Mouse (Mus musculus): ENCODE data around the gene Fancd2os. TPM values are rescaled to one million over a fixed set of nuclear protein-coding genes. Genes with fewer than 3 reads are reported as not detected.

The Fancd2os gene
- polyA plus RNA-seq, 1 experiment from 2014 or later, result 0.87 TPM

Other genes starting within 250 kb of the Fancd2os start
- 56.7 and 62.1 TPM in 2 replicates for gene Tada3, start 222.8 kb downstream of the Fancd2os start, polyA plus RNA-seq (2015; fragmentation: Nextera tagmentation; extraction: Ambion mirVana)
- 403 and 405 TPM in 2 replicates for gene Arpc4, start 222.6 kb downstream of the Fancd2os start, polyA plus RNA-seq (2015; fragmentation: Nextera tagmentation; extraction: Ambion mirVana)
- 3.5 and 3.6 TPM in 2 replicates for gene Ttll3, start 211.5 kb downstream of the Fancd2os start, polyA plus RNA-seq (2015; fragmentation: Nextera tagmentation; extraction: Ambion mirVana)
- 24.0 and 25.3 TPM in 2 replicates for gene Rpusd3, start 181.4 kb downstream of the Fancd2os start, polyA plus RNA-seq (2015; fragmentation: Nextera tagmentation; extraction: Ambion mirVana)
- gene Cidec, start 165.0 kb downstream of the Fancd2os start, polyA plus RNA-seq (2015; fragmentation: Nextera tagmentation; extraction: Ambion mirVana), result not detected in 2 replicates
- gene Jagn1, start 158.1 kb downstream of the Fancd2os start, polyA plus RNA-seq (2015; fragmentation: Nextera tagmentation; extraction: Ambion mirVana), result 104 and 111 TPM in 2 replicates
- gene Il17re, start 142.2 kb downstream of the Fancd2os start, polyA plus RNA-seq (2015; fragmentation: Nextera tagmentation; extraction: Ambion mirVana), result 6.1 and 7.8 TPM in 2 replicates
- gene Il17rc, start 129.3 kb downstream of the Fancd2os start, polyA plus RNA-seq (2015; fragmentation: Nextera tagmentation; extraction: Ambion mirVana), result 18.5 and 19.6 TPM in 2 replicates
- 35.7 and 37.2 TPM in 2 replicates for gene Creld1, start 117.4 kb downstream of the Fancd2os start, polyA plus RNA-seq (2015; fragmentation: Nextera tagmentation; extraction: Ambion mirVana)
- 0.87 and 1.1 TPM in 2 replicates for gene Prrt3, start 98.8 kb downstream of the Fancd2os start, polyA plus RNA-seq (2015; fragmentation: Nextera tagmentation; extraction: Ambion mirVana)
- gene Emc3, start 69.1 kb downstream of the Fancd2os start, polyA plus RNA-seq (2015; fragmentation: Nextera tagmentation; extraction: Ambion mirVana), result 108 and 111 TPM in 2 replicates
- 13.9 and 15.2 TPM in 2 replicates for gene Fancd2, start 69.0 kb downstream of the Fancd2os start, polyA plus RNA-seq (2015; fragmentation: Nextera tagmentation; extraction: Ambion mirVana)
- 206 and 211 TPM in 2 replicates for gene Brk1, start 4.1 kb upstream of the Fancd2os start, polyA plus RNA-seq (2015; fragmentation: Nextera tagmentation; extraction: Ambion mirVana)
- gene Vhl, start 23.2 kb upstream of the Fancd2os start, polyA plus RNA-seq (2015; fragmentation: Nextera tagmentation; extraction: Ambion mirVana), result 36.1 and 39.3 TPM in 2 replicates
- 5.2 and 5.3 TPM in 2 replicates for gene Irak2, start 37.8 kb upstream of the Fancd2os start, polyA plus RNA-seq (2015; fragmentation: Nextera tagmentation; extraction: Ambion mirVana)
- gene Tatdn2, start 96.3 kb upstream of the Fancd2os start, polyA plus RNA-seq (2015; fragmentation: Nextera tagmentation; extraction: Ambion mirVana), result 0.49 and 0.77 TPM in 2 replicates
- 0.81 and 1.2 TPM in 2 replicates for gene Ghrl, start 119.2 kb upstream of the Fancd2os start, polyA plus RNA-seq (2015; fragmentation: Nextera tagmentation; extraction: Ambion mirVana)
- 268 and 273 TPM in 2 replicates for gene Sec13, start 140.0 kb upstream of the Fancd2os start, polyA plus RNA-seq (2015; fragmentation: Nextera tagmentation; extraction: Ambion mirVana)

Measured in kidney, embryonic 15.5 days (tissue).